Mouse (Mus musculus): Measurements from ENCODE around the gene Ccdc66.
A peak's percentile ranks its signal among the peaks of the same experiment; 100 is the strongest.

The Ccdc66 gene

DNA sequence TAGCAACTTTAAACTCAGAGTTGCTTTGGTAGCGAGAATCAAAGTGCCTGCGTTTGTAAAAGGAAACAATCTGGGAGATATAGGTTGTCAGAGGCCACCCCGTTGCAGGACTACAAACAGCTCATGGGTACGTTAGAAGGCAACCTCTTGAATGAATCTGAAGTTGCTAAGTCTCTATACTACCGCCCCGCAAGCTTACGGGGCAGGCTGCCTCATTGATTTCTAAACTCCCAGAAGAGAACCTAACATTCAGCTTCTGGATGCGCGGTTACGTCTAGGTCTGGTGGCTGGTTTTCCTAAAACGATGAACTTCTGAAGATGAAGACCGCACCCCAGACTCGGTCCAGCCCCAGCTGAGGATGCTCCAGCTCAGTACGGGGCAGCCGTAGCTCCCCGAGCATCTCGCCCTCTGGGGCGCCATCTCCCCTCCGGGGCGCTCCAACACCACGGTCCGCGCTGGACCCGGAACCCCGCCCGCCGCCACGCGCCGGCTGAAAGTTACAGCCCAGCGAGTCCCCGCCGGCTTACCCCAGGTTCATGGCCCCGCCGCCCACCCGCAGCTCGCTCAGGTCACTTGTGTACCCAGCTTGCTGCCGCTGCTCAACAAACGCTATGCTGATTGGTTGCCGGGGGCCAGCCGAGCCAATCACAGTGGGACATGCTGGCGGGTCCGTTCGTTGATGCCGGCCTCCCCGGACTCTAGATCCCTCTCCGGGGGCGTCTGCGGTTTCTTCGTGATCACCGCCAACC lies at the start of gene Ccdc66:
Gene Ccdc66 (minus strand): TSS at position 567 of the 750 bp plus-strand sequence.
- peak; percentile 88 for DNase-seq (ENCODE audit: low read depth)

DNA sequence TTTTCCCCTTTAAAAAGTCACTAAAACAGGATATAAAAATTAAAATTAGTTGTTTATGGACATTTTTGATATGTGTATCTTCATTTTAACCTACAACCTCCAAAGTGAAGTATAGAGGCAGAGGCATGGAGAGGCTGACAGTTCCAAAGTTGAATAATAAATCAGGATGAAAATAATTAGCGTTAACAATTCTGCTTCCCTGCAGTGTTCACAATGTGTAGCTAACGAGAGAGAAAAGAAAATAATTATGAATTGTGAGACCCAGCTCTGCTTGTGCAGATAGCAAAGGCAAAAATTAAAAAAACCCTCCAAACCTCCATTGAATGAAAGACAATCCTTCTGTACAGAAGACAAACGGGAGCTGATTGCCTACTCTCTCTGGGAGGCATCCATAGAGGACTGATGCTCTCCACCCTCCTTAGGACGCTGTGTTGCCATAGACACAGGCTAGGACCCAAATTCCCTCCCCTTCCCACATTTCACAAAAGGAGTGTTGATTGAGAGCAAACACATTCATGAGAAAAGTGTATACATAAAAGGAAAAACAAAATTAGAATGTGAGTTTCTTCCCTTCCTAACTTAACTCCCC lies 35.7 kb upstream of the Ccdc66 start:
- no peak for DNase-seq (ENCODE audit: low read depth)

DNA sequence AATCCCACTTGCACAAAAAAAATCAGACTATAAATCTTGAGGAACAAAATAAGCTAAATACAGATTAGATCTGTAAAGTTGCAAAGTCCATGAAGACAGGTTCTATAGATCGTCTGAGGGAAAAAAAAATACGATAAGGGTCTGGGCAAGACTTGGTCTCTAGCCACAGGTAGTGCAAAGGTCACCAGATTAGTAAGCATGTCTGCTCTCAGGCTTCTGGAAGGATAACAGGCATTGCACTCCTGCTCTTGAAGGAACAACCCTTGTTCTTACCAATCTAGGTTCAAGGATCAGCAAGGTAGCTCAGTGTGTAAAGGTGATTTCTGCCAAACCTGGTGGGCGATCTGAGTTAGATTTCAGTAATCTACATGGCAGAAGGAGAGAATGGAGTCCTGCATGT lies 28.2 kb upstream of the Ccdc66 start:
- no peak for DNase-seq (ENCODE audit: low read depth)

DNA sequence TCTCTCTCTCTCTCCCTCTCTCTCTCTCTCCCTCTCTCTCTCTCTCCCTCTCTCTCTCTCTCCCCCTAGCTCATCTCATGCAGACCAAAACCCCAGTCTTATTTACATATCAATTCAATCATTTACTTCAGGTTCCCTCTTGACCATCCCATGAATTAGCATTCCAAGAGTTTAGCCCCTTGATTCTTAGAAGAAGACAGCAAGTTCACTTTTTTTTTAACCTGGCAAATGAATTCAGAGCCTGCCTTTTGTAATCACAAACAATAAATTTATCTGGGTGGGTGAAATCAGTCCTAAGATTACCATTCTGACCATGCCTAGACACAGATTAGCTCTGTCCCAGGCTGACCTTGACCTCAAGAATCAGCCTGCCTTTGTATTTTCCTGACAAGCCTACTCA lies 16.3 kb upstream of the Ccdc66 start:
- DNase-seq (ENCODE audit: low read depth), result no peak

DNA sequence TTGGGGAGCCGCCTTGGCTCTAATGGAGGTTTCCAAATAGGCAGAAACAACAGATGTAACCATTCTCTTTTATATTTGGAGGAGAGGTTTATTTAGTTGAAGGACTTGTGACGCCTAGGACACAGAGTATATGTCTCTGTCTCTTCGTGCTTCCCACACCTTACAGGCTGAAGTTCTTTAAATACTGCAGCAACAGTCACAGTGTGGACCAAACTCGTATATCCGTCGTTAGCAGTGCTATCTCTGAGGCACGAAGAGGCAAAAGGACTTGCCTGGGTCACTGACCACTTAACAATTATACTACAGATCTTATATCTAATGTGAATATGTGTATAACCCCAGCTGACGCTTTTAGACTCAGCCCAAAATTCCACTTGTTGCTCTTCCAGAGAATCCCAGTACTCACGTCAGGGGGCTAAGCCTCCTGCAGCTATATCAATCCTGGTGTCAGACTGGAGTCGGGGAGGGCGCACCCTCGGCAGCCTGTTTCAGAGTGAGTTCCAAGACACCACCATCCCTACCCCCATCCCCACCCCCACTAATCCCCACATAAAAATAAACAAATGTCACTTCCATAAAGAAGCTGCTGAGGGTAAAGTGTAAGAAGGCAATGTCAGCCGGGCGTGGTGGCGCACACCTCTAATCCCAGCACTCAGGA lies 513 bp upstream of the Ccdc66 start:
- no peak for DNase-seq (ENCODE audit: low read depth)

DNA sequence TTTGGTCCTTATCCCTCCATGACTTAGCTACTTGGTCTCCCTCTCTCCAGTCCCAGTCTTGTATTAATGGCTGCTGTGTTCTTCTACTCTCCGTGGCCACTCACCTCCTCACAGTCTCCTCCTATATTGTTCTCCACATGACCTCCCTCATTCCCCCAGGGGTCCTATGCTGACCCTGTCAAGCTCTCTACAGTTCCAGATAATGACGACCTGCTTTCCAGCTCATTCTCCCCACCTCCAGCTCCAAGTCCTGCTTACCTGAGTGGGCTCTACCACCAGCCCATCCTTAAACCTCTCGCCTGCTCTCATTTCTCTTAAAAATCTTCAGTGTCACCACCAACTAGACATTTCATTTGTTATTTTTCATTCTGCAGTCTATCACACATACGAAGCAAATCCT lies 7.2 kb downstream of the Ccdc66 start:
- DNase-seq (ENCODE audit: low read depth), result no peak

DNA sequence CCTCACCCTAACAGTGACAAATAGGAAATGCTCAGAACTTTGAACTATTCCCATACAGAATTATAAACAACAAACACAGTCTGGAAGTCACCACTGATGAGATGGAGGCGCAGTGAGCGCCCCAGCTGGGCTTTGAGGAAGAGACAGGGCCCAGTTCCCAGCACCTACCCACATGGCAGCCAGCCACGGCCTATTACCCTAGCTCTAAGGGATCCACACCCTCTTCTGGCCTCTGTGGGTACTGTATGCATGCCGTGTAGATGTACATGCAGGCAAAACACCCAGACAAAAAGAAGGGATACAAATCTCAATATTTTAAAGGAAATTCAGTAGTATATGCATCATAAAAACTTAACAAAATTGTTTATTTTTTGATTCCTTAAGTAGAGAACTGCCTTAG lies 14.7 kb downstream of the Ccdc66 start:
- DNase-seq (ENCODE audit: low read depth), result no peak

DNA sequence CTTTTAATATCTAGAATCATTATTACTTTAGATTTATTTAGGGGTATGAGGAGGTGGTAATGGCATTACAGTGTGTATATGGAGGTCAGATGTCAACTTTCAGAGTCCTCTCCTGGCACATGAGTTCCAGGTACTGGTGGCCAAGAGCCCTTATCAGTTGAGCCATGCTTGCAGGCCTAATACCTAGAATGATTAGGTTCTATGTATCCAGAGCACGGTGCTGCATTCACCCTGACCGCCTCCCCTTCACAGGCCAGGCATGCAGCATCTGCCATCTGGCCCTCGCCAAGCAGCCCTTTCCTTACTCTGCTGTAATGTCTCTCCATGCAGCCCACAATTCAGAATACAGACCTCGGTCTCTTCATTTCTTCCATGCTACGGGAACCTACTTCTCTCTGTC lies 16.9 kb downstream of the Ccdc66 start:
- peak; percentile 10 for DNase-seq (ENCODE audit: low read depth)

DNA sequence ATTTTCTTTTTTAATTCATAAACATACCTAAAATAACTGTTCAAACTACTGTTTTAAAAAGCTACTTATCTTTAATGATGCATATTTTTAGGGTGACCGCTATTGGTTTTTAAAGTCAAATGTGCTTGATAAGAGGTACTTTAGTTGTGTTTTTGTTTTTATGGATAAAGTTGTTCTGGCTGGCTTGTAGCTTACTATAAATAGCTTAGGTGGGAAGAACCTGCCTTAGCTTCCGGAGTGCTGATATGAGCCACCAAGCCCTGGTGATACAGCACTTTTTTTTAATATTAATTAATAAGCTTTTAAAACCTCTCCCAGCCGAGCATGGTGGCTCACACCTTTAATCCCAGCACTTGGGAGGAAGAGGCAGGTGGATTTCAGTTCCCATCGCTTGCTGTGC lies 61.3 kb downstream of the Ccdc66 start:
- no peak for DNase-seq (ENCODE audit: low read depth)

DNA sequence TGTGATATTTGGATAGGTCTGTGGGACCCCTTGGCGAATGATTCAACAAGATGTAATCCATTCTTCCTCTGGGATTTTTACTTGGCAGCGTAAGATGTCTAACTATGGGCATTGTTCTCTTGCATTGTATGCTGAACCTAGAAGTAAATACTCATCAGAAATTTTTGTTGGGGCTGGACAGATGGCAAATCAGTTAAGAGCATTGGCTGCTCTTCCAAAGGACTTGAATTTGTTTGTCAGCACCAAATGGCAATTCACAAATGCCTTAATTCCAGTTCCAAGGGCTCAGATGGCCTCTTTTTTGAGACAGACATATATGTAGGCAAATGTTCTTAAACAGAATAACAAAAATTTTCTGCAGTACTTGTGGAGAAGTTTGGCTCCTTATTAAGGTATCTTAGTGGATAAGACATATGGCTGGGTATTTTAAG lies 63.4 kb downstream of the Ccdc66 start:
- DNase-seq (ENCODE audit: low read depth), result no peak

DNA sequence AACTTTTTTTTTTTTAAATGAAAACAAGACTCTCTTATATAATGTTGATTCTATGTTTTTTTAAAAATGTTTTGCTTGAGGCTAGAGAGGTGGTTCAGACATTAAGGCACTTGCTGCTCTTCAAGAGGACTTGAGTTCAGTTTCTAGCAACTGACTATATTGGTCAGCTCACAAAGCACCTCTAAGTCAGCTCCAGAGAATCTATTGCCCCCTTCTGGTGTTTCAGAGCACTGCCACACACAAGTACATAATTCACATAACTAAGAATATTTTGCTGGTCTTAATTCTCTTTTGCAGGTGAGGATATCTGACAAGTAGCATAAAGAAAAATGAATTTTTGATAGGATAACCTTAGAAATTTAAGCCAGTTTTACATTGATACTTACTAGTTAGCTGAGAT lies 67.3 kb downstream of the Ccdc66 start:
- DNase-seq (ENCODE audit: low read depth), result no peak

DNA sequence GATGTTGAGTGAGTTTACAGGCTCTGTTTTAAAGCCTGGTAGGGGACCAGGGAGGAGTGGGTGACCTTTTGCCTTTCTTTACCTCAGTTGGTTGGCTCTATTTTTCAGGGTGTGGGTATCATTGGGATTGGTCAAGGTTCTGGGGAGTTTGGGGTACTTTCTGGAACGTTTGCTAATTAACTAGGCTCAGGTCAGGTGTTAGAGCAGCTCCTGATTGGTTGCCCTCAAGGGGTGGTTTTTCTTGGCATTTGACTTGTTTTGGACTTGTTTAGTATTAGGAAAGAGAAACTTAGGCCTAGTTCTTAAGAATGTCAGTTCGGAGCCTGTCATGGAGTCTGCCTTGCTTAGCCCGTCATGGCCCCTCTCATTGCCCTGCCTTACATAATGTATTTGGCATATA lies 71.4 kb downstream of the Ccdc66 start:
- no peak for DNase-seq (ENCODE audit: low read depth)

DNA sequence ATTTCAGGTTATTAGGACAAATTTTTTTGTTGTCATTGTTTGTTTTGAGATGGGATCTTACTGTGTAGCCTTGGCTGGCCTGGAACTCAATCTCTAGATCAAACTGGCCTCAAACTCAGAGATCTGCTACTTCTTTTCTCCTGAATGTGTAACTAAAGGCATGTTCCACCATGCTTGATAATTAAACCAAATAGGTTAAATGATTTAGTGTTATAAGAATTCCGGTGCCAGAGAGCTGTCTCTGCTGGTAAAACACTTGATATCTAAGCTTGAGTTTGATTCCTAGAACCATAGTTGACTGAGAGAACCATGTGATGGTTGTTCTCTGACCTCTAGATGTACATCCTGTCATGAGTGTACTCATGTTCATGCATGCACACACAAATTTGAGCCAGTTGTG lies 72.1 kb downstream of the Ccdc66 start:
- no peak for DNase-seq (ENCODE audit: low read depth)

DNA sequence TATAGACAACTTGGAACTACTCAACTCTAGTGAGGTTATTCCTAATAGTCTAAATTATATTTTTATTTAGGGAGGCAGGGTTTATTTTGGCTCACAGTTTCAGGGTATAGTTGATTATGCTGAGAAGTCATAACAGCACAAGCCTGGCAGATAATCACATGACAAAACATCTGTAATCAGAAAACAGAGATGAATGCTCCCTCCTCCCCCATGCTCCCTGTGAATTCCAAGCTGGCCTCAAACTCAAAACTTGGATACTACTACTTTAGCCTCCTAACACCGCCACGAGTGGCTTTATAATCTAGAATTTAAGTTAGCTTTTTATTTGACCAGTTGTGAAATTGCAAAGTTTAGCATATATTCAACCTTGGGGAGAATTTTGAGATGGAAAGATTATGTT lies 76.2 kb downstream of the Ccdc66 start:
- DNase-seq (ENCODE audit: low read depth), result no peak

All from c-Kit-positive CD71-positive TER-119-negative erythroid progenitor cells, embryonic 14.5 days (primary cell).